Mouse (Mus musculus) adrenal gland, adult 18-20 months (tissue): Measurements from ENCODE around the gene Veph1. TPM values are rescaled to one million over a fixed set of nuclear protein-coding genes. Genes with fewer than 3 reads are reported as not detected.

Experiments
- DNase-seq, 2 experiments: peaks; one replicate each; pipeline ENCODE4 v3.0.0; 2021 to 2022; ENCODE audit warnings: low spot score in 2 of 2
- total RNA-seq, 2 experiments: library from RNA; stranded (reverse); gene quantifications; 1 replicate in 1 of 2; 2 replicates in 1 of 2; pipeline ENCODE4 v1.2.3; 2021

Gene Veph1
- total RNA-seq, 2 experiments from 2014 or later, result 0.03 TPM; not detected in 1

DNA sequence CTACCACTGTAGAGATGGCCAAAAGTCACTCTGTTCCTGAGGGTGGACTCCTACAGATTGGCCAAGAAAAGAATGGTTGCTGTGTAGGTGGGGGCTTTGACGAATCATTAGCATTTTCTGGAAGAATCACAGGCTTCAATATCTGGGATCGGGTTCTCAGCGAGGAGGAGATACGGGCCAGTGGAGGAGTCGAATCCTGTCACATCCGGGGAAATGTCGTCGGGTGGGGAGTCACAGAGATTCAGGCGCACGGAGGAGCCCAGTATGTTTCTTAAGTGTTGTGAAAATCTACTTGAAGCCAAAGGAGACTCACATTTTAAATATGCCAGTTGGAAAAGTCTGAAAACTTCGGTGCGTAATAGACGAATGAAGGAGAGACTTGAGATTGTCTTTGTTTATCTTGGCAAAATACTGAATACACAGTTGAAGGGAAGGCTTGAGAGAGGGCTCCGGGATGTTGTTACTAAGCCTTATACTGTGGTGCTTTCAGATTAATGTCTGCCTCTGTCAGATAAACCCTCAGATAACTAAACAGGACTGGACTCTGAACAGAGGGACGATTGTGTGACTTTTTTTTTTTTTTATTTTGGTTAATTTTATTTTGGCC is 71.6 kb downstream of the Veph1 start:
- no peak for DNase-seq

DNA sequence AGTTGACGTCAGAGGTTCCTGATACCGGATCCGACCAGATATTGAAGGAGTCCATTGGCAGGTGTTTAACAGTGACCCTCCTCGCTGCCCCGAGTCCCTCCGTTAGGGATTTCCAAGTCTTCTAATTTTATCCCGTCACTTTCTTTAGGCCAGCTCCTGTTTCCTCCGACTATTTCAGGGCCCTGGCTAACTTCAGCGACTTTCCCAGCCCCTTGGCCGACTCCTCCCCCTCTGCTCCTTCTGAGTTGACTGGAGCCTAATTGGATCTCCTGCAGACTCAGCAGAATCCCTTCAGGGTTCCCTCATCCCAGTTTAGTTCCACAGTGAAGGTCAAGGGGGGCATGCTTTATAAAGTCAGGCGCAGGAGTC is 75.4 kb downstream of the Veph1 start:
- DNase-seq, result no peak

DNA sequence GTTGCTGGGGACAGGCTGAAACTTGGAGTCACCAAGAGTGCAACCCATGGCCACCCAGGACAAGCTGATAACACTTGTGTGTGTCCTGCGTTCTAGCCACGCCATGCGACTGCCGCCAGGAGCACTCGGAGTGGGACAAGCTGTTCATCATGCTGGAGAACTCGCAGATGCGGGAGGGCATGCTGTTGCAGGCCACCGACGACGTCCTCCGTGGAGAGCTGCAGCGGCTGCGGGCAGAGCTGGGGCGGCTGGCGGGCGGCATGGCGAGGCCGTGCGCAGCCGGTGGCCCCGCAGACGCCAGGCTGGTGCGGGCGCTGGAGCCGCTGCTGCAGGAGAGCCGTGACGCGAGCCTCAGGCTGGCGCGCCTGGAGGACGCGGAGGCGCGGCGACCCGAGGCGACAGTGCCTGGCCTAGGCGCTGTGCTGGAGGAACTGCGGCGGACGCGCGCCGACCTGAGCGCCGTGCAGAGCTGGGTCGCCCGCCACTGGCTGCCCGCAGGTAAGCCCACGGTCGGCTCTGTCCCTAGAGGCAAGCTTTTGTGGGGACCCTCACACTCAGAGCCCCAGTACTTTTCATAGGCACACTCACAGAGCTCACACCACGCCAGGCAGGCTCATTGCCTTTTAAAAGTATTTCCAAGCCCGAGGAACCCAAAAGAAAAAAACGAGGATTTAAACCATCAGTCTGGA is 75.9 kb downstream of the Veph1 start:
- peak; percentile 29 to 32 for DNase-seq

DNA sequence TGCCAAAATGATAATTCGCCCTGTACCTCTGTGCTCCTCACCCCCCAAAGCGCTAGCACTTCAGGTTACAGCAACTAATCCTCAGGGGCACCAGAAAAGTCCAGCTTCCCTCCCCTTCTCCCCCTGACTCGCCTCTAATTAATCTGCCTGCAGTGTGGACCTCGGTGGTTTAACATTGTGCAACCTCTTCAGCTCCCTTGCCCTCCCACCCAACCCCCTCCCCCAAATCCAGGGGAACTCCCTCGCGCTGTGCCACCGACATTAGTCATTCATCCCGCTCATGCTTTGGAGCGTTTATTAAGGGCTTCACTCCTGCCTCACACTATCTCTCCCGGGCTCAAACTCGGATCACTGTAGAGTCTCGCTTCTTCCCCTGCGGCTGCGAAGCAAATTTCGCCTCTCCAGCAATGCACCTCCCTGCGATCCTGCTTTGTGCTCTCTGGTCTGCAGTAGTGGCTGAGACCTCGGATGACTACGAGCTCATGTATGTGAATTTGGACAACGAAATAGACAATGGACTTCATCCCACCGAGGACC is 76.9 kb downstream of the Veph1 start, which contains the start of gene Ptx3:
Ptx3 (plus strand) TSS at position 256 of the 537 bp plus-strand sequence.
- DNase-seq, result no peak

GRCm38 (mm10) chr3:66215759-66216158 is 80.9 kb downstream of the Veph1 start:
- no peak for DNase-seq

DNA sequence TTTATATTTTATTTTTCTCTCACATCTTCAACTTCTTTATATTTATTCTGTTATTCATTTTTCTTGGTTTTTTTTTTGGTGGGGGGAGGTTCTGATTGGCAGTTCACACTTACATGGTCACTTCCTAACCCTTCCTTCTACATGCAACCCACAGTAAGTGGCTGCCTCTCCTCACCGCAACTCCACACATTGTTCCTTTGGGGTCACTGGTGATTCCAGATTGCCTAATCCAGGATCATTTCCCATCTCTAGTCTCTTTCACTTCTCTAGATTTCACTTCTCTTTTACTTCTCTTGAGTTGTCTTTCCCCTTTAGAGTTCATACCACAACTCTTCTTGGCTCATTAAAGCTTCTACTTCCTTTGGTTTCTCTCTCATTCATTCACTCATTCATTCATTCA is 83.1 kb downstream of the Veph1 start:
- no peak for DNase-seq

DNA sequence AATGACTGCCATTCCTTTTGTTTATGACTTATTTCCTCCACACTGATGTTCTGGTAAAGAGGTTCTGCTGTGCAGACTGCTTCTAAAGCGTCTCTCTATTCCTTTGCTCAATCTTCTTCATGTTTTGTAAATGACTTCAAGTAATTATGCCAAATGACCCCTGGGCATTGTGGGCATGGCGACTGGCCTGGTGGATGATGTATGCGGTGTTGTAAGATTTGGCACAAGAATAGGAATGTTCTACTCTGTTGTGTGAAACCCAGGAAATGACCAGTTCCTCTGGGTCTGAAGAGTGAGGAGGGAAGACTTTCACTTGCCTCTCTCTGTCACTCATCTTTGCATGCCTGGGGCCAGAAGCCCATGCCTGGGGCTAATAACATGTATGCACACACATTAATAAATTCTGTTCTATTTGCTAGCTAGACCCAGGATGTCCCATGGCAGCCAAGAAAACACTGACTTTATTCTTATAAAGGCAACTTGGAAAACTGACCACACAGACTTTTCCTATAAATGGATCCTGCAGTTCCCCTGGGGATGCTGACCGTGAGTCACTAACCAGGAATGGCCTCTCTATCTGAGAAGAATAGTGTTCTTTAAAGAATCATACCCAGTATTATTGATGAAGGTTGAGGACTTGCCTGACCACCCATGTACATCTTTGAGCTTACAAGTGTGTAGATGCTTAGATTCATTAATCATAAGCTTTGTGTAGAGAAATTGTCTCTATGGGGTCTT is 87.6 kb downstream of the Veph1 start:
- no peak for DNase-seq

- no peak for DNase-seq
Measured at GRCm38 (mm10) chr3:66193910-66194562, 102.6 kb downstream of the Veph1 start.

GRCm38 (mm10) chr3:66179647-66180046 is 117.0 kb downstream of the Veph1 start:
- no peak for DNase-seq

- DNase-seq, result no peak
Measured at GRCm38 (mm10) chr3:66172907-66173306, 123.7 kb downstream of the Veph1 start.

GRCm38 (mm10) chr3:66169873-66170538 is 126.6 kb downstream of the Veph1 start:
- no peak for DNase-seq

DNA sequence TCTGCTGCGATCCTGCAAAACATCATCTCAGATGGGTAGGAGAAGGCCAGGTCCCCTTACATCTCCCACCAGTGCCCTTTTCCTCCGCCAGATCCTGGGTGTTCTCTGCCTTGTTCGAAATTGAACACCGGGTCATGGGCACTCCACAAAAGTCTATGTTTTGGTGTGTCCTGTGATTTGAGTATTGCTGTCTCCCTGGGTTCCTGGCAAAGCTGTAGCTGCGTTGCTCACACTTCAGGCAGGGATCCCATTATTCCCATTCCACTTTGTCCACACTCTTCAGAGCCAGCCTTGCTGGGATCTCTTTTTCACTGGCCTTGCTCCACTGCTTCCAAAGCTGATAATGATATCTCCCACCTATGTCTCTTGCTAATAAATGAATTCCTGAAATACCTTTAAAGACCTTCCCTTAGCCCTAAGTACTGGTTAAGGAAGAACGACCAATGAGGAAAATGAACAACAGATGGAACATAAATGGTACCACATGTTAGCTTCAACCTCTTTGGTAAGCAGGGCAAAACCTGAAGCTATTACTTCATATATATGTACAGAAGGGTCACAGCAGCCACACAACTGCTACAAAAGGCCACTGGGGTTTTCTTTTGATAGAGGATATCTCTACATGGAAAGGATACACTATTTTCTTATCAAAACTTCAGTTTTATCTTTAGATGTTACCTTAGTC is 129.9 kb downstream of the Veph1 start:
- DNase-seq, result no peak

- DNase-seq, result no peak
Measured at GRCm38 (mm10) chr3:66165026-66165425, 131.6 kb downstream of the Veph1 start.

DNA sequence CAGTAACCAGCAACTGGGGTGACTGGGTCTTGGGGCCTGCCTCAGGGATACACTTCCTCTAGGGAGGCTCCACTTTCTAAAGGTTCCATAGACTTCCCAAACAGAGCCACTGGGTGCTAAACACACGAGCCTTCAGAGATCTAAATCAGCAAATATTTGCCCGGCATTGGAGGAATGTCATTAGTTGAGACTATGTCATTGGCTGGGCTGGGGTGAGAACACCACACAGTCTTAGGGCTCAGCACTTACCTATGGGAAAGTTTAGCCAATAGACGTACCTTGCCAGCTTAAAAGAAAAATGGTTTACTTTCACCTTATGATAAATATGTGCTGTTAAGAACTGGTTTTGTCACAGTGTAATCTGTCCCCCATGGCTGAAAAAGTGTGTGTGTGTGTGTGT is 132.1 kb downstream of the Veph1 start:
- DNase-seq, result no peak

DNA sequence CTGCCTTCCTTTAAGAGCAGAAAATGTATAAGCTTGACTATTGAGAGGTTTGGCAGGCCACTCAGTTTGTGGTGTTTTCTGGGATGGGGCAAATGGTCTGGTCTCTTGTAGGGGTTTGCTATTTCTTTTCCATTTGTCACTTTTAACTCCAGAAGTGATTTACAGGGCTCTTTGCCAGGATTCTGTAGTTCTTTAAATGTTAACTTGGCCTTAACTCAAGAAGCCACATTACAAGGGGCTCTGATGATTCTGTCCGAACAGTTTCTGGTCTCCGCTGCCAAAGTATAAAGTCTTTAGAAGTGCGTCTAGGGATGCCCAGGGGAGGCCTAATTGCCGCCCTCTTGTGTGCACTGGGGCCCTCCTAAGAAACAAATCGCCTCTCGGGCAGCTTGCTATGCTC is 134.0 kb downstream of the Veph1 start:
- no peak for DNase-seq

GRCm38 (mm10) chr3:66157947-66158346 is 138.7 kb downstream of the Veph1 start:
- DNase-seq, result no peak

DNA sequence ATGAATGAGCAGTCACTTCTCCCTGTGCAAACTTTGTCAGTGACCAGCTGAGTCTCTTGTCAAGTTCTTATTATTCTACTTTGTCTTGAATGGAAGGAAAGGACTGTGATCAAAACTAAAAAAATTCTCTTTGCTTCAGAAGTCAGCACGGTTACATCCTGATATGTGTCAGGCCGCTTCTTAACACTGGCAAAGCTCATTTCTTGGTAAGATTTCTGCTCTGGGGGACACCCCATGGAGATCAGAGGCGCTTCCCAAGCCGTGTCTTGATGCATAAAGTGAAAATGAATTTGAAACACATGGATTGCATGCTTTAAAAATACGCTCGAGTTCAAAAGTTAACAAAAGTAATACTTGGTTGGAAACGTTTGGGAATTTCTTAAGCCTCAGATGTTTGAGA is 159.0 kb downstream of the Veph1 start:
- no peak for DNase-seq

DNA sequence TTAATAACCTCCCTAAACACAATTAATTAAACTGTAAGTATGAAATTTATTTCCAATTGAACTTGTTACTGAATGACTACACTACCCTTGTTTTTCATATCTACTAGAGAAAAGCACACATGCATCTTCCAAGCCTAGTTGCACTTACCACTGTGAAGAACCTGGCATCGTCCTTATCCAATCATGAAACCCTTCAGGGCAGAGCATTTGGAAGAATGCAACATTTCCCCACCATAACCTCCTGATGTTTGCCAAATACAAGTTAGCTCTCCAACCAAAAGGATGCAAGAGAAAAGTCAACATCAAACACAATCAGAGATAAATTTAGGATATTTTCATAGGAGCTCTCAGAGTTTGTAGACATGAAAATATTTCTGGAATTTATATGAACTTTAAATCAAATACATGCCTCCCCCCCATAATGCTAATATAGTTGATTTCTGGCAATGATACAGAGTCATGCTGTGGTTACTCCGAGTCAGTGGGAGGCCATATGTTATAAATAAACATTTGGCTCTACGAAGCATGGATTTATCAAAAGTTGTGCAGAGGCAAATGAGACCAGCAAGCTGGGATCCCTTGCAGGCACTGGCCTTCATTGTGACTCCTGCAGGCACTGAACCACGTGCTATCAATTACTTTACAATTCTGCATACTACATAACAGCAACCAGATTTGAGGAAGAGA is 165.2 kb downstream of the Veph1 start:
- DNase-seq, result no peak

DNA sequence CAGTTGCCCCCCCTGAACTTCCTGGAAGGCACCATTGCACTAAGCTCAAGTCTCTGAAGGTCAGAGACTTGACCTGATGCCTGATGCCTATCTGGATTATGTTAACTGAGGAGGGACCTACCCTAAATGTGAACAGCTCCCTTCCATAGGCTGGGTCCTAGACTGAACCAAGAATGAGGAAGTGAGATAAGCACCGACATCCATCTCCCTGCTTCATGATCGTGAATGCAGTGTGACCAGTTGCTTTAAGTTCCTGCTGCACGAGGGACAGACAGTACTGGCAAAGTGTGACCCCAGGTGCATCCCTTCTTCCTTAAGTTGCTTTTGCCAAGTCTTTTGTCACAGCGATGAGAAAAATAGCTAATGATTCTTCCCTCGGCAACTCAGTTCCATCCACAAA is 166.9 kb downstream of the Veph1 start:
- no peak for DNase-seq

- no peak for DNase-seq
Measured at GRCm38 (mm10) chr3:66105493-66105892, 191.1 kb downstream of the Veph1 start.
